Mouse (Mus musculus) small intestine, adult 2 months (tissue): ENCODE measurements around the gene Rcc1.

Experiments
- CTCF ChIP-seq: fragments of 200-500 bp; IDR thresholded peaks from 2 replicates; pipeline ENCODE4 v1.5.1; 2012; ENCODE audit warnings: low read depth, mild to moderate bottlenecking, control low read depth, inconsistent platforms, low read length, moderate library complexity, mixed read lengths; ENCODE audit not compliant: insufficient replicate concordance, insufficient read length; ENCODE audit errors: extremely low read depth
- POLR2A ChIP-seq: fragments of 200-500 bp; IDR thresholded peaks from 2 replicates; pipeline ENCODE4 v1.6.1; 2012; ENCODE audit warnings: low read depth, mild to moderate bottlenecking, control low read depth, inconsistent platforms, low read length, moderate library complexity

GRCm38 (mm10) chr4:132291624-132292335 is 61.6 kb downstream of the Rcc1 start:
- TF ChIP-seq CTCF (no peak), POLR2A (no peak)
